Mouse (Mus musculus): Measurements from ENCODE around the gene Polr3gl. TPM values are rescaled to one million over a fixed set of nuclear protein-coding genes. Genes with fewer than 3 reads are reported as not detected.

Gene Polr3gl
- polyA plus RNA-seq, 1 experiment from 2014 or later: 8.0 TPM

GRCm38 (mm10) chr3:96540740-96541139, 53.2 kb downstream of the Polr3gl start:
- no peak overlapping the region for H3K27ac ChIP-seq (ENCODE audit: low read depth, low read length)
- H3K9ac ChIP-seq (ENCODE audit: low read length): no peak overlapping the region
- no peak overlapping the region for H3K4me3 ChIP-seq (ENCODE audit: low read depth, low read length)
- H3K27me3 ChIP-seq (replicated peaks; ENCODE audit: control insufficient read depth, insufficient read depth, low read length): no peaks in the 10 kb centered on the region
- 28% methylated on average over 6 of the region's 6 CpGs for WGBS
- H3K36me3 ChIP-seq (ENCODE audit: control insufficient read depth, insufficient read depth, low read length): no peaks in the 10 kb centered on the region
- H3K9me3 ChIP-seq (replicated peaks; ENCODE audit: control insufficient read depth, low read length): no peaks in the 10 kb centered on the region
- H3K4me1 ChIP-seq (ENCODE audit: control insufficient read depth, insufficient read depth, low read length): no peaks in the 10 kb centered on the region
- no peak for DNase-seq (ENCODE audit: low spot score)
- no peak for ATAC-seq
- H3K4me2 ChIP-seq (ENCODE audit: low read length): no peak overlapping the region

DNA sequence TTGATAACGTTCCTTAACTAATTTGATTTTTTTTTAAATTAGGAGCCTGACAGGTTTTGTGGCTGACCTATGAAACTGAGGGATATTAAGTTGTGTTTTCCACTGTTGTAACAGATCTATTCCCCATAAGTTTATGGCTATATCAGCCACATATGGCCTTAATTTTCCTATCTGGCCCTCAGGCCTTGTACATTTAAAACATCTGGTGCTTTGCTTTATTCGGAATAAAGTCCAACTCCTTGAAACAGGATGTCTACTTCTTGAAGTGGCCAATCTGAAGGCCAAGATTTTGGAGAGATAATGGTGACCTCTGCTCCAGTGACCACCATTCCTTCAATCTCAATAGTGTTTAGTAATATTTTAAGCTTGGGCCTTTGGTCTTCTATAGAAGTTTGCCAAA, 54.7 kb downstream of the Polr3gl start:
- Histone ChIP-seq H3K4me2 (ENCODE audit: low read length) (no peak overlapping the region), H3K27me3 (replicated peaks; ENCODE audit: control insufficient read depth, insufficient read depth, low read length) (no peaks in the 10 kb centered on the region), H3K4me3 (ENCODE audit: low read depth, low read length) (no peak overlapping the region), H3K27ac (ENCODE audit: low read depth, low read length) (no peak overlapping the region), H3K4me1 (ENCODE audit: control insufficient read depth, insufficient read depth, low read length) (no peaks in the 10 kb centered on the region), H3K9ac (ENCODE audit: low read length) (no peak overlapping the region), H3K9me3 (replicated peaks; ENCODE audit: control insufficient read depth, low read length) (no peaks in the 10 kb centered on the region), H3K36me3 (ENCODE audit: control insufficient read depth, insufficient read depth, low read length) (no peaks in the 10 kb centered on the region)
- ATAC-seq: no peak
- 83% methylated on average over 2 of the region's 2 CpGs for WGBS
- no peak for DNase-seq (ENCODE audit: low spot score)

- 54% methylated on average over 2 of the region's 2 CpGs for WGBS
- Histone ChIP-seq H3K27me3 (replicated peaks; ENCODE audit: control insufficient read depth, insufficient read depth, low read length) (no peaks in the 10 kb centered on the region), H3K4me1 (ENCODE audit: control insufficient read depth, insufficient read depth, low read length) (no peaks in the 10 kb centered on the region), H3K9ac (ENCODE audit: low read length) (no peak overlapping the region), H3K4me3 (ENCODE audit: low read depth, low read length) (no peak overlapping the region), H3K36me3 (ENCODE audit: control insufficient read depth, insufficient read depth, low read length) (no peaks in the 10 kb centered on the region), H3K27ac (ENCODE audit: low read depth, low read length) (no peak overlapping the region), H3K4me2 (ENCODE audit: low read length) (no peak overlapping the region), H3K9me3 (replicated peaks; ENCODE audit: control insufficient read depth, low read length) (no peaks in the 10 kb centered on the region)
- DNase-seq (ENCODE audit: low spot score) (no peak), ATAC-seq (no peak)
Measured at GRCm38 (mm10) chr3:96534300-96534699, 59.7 kb downstream of the Polr3gl start.

GRCm38 (mm10) chr3:96532050-96532449, 61.9 kb downstream of the Polr3gl start:
- Histone ChIP-seq H3K4me3 (ENCODE audit: low read depth, low read length) (no peak overlapping the region), H3K9ac (ENCODE audit: low read length) (no peak overlapping the region), H3K9me3 (replicated peaks; ENCODE audit: control insufficient read depth, low read length) (no peaks in the 10 kb centered on the region), H3K27me3 (replicated peaks; ENCODE audit: control insufficient read depth, insufficient read depth, low read length) (0 out of 2 replicates have a peak, but pooled peaks cover 10% of the 10 kb centered on the region), H3K4me1 (ENCODE audit: control insufficient read depth, insufficient read depth, low read length) (peaks cover 4% of the 10 kb centered on the region; the same call in 1 of the 2 replicates), H3K27ac (ENCODE audit: low read depth, low read length) (no peak overlapping the region), H3K36me3 (ENCODE audit: control insufficient read depth, insufficient read depth, low read length) (no peaks in the 10 kb centered on the region), H3K4me2 (ENCODE audit: low read length) (no peak overlapping the region)
- 75% methylated on average over 7 of the region's 7 CpGs for WGBS
- ATAC-seq: no peak
- no peak for DNase-seq (ENCODE audit: low spot score)

DNA sequence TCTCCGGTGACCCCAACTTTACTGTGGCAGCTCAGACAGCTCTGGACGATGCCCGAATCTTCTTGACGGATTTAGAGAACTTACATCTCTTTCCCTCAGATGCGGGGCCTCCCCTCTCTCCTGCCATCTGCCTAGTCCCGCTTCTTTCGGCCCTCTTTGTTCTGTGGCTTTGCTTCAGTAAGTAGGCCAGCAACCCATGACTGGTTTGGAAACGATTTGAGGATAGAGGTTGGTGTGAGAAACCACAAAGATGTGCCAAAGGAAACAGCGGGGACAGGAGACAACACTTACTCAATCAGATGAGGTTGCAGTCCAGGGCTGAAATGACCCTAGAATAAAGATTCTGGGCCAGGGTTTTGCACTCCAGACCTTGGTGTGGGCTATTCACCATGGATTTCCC, 65.5 kb downstream of the Polr3gl start:
- no peak overlapping the region for H3K4me2 ChIP-seq (ENCODE audit: low read length)
- DNase-seq (ENCODE audit: low spot score): no peak
- ATAC-seq: no peak
- H3K36me3 ChIP-seq (ENCODE audit: control insufficient read depth, insufficient read depth, low read length): no peaks in the 10 kb centered on the region
- H3K4me3 ChIP-seq (ENCODE audit: low read depth, low read length): no peak overlapping the region
- peaks cover 4% of the 10 kb centered on the region; the same call in 1 of the 2 replicates for H3K4me1 ChIP-seq (ENCODE audit: control insufficient read depth, insufficient read depth, low read length)
- H3K9me3 ChIP-seq (replicated peaks; ENCODE audit: control insufficient read depth, low read length): no peaks in the 10 kb centered on the region
- H3K9ac ChIP-seq (ENCODE audit: low read length): no peak overlapping the region
- WGBS: 54% methylated on average over 9 of the region's 9 CpGs
- no peak overlapping the region for H3K27ac ChIP-seq (ENCODE audit: low read depth, low read length)
- H3K27me3 ChIP-seq (replicated peaks; ENCODE audit: control insufficient read depth, insufficient read depth, low read length): peaks cover 18% of the 10 kb centered on the region; the same call in 1 of the 2 replicates

Other genes starting within 250 kb of the Polr3gl start
- not detected in 2 replicates for gene BC107364, start 141.9 kb downstream of the Polr3gl start, polyA plus RNA-seq (2014; fragmentation: Nextera tagmentation; extraction: Ambion mirVana)
- 0.41 and 0.52 TPM in 2 replicates for gene Hfe2, start 69.0 kb downstream of the Polr3gl start, polyA plus RNA-seq (2014; fragmentation: Nextera tagmentation; extraction: Ambion mirVana)
- 60.7 and 79.0 TPM in 2 replicates for gene Txnip, start 36.2 kb downstream of the Polr3gl start, polyA plus RNA-seq (2014; fragmentation: Nextera tagmentation; extraction: Ambion mirVana)
- 0.45 TPM in 1 of 2 replicates, not detected in the other for gene Gm16253, start 17.2 kb downstream of the Polr3gl start, polyA plus RNA-seq (2014; fragmentation: Nextera tagmentation; extraction: Ambion mirVana)
- gene Ankrd34a, start 2.5 kb upstream of the Polr3gl start, polyA plus RNA-seq (2014; fragmentation: Nextera tagmentation; extraction: Ambion mirVana): 11.8 and 14.9 TPM in 2 replicates
- 7.4 and 7.8 TPM in 2 replicates for gene Lix1l, start 7.0 kb upstream of the Polr3gl start, polyA plus RNA-seq (2014; fragmentation: Nextera tagmentation; extraction: Ambion mirVana)
- 132 and 136 TPM in 2 replicates for gene Rbm8a, start 35.8 kb upstream of the Polr3gl start, polyA plus RNA-seq (2014; fragmentation: Nextera tagmentation; extraction: Ambion mirVana)
- 56.6 and 64.4 TPM in 2 replicates for gene Pex11b, start 41.2 kb upstream of the Polr3gl start, polyA plus RNA-seq (2014; fragmentation: Nextera tagmentation; extraction: Ambion mirVana)
- gene Gm42957, start 41.3 kb upstream of the Polr3gl start, polyA plus RNA-seq (2014; fragmentation: Nextera tagmentation; extraction: Ambion mirVana): 0.13 and 0.14 TPM in 2 replicates
- gene Itga10, start 51.4 kb upstream of the Polr3gl start, polyA plus RNA-seq (2014; fragmentation: Nextera tagmentation; extraction: Ambion mirVana): 0.38 and 0.39 TPM in 2 replicates
- gene Ankrd35, start 76.0 kb upstream of the Polr3gl start, polyA plus RNA-seq (2014; fragmentation: Nextera tagmentation; extraction: Ambion mirVana): 1.1 and 1.9 TPM in 2 replicates
- gene Pias3, start 102.2 kb upstream of the Polr3gl start, polyA plus RNA-seq (2014; fragmentation: Nextera tagmentation; extraction: Ambion mirVana): 14.8 and 21.3 TPM in 2 replicates
- gene Nudt17, start 114.4 kb upstream of the Polr3gl start, polyA plus RNA-seq (2014; fragmentation: Nextera tagmentation; extraction: Ambion mirVana): 7.3 and 7.5 TPM in 2 replicates
- 27.8 and 28.9 TPM in 2 replicates for gene Polr3c, start 133.4 kb upstream of the Polr3gl start, polyA plus RNA-seq (2014; fragmentation: Nextera tagmentation; extraction: Ambion mirVana)
- gene Rnf115, start 133.5 kb upstream of the Polr3gl start, polyA plus RNA-seq (2014; fragmentation: Nextera tagmentation; extraction: Ambion mirVana): 69.7 and 70.8 TPM in 2 replicates
- 0.28 TPM in 1 of 2 replicates, not detected in the other for gene Pdzk1, start 235.1 kb upstream of the Polr3gl start, polyA plus RNA-seq (2014; fragmentation: Nextera tagmentation; extraction: Ambion mirVana)
- 0.18 and 0.40 TPM in 2 replicates for gene Cd160, start 235.2 kb upstream of the Polr3gl start, polyA plus RNA-seq (2014; fragmentation: Nextera tagmentation; extraction: Ambion mirVana)

Data from forebrain, embryonic 14.5 days (tissue).